Mouse (Mus musculus) cortical plate, adult 2 months (tissue): ENCODE results near the gene Cct8. TPM values are rescaled to one million over a fixed set of nuclear protein-coding genes. Genes with fewer than 3 reads are reported as not detected.
"Not testable (repeated sequence)": the region's sequence is repeated elsewhere in the genome, so short reads cannot be mapped to it uniquely, and the experiment has no call there.

Source experiments
- H3K27ac ChIP-seq: fragments of 200-500 bp; 2 replicates; pipeline ENCODE4 v1.5.1; 2012; ENCODE audit warnings: low read length, control low read depth, inconsistent platforms; ENCODE audit not compliant: insufficient read depth
- H3K4me1 ChIP-seq: fragments of 200-500 bp; 2 replicates; pipeline ENCODE4 v1.6.1; 2011; ENCODE audit warnings: low read length; ENCODE audit not compliant: control insufficient read depth, insufficient read depth
- H3K4me3 ChIP-seq: fragments of 200-500 bp; 2 replicates; pipeline ENCODE4 v1.5.1; 2011; ENCODE audit warnings: mild to moderate bottlenecking, low read length, control low read depth; ENCODE audit not compliant: insufficient read depth
- CTCF ChIP-seq: fragments of 200-500 bp; IDR thresholded peaks from 2 replicates; pipeline ENCODE4 v1.5.1; 2011; ENCODE audit warnings: mild to moderate bottlenecking, control low read depth, low read length; ENCODE audit not compliant: insufficient read depth; ENCODE audit errors: extremely low read depth
- POLR2A ChIP-seq: fragments of 200-500 bp; IDR thresholded peaks from 2 replicates; pipeline ENCODE4 v1.6.1; 2011; ENCODE audit warnings: mild to moderate bottlenecking, low read length, control low read depth; ENCODE audit not compliant: insufficient read depth; ENCODE audit errors: extremely low read depth
- polyA plus RNA-seq: library from polyadenylated mRNA; depleted of rRNA; stranded (reverse); fragments of >200 nt; gene quantifications from 2 replicates; pipeline ENCODE4 v1.2.3, GENCODE M21; 2012

Cct8 gene
- polyA plus RNA-seq, 1 experiment: 117 TPM

DNA sequence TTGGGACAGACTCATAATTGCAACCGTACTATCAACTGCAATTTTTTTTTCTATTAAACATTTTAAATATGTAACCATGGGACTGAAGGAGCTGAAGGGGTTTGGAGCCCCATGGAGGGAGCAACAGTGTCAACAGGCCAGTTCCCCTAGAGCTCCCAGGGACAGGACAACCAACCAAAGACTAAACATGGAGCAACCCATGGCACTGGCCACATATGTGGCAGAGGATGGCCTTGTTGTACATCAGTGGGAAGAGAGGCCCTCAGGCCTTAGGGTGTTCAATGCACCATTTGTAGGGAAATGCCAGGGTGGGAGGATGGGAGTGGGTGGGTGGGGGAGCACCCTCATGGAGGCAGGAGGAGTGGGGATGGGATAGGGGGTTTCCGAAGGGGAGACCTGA is 1.1 kb upstream of the Cct8 start:
- Histone ChIP-seq H3K4me3 (no peak overlapping the region), H3K27ac (no peak overlapping the region), H3K4me1 (no peaks in the 10 kb centered on the region)
- TF ChIP-seq POLR2A (no peak), CTCF (no peak)

DNA sequence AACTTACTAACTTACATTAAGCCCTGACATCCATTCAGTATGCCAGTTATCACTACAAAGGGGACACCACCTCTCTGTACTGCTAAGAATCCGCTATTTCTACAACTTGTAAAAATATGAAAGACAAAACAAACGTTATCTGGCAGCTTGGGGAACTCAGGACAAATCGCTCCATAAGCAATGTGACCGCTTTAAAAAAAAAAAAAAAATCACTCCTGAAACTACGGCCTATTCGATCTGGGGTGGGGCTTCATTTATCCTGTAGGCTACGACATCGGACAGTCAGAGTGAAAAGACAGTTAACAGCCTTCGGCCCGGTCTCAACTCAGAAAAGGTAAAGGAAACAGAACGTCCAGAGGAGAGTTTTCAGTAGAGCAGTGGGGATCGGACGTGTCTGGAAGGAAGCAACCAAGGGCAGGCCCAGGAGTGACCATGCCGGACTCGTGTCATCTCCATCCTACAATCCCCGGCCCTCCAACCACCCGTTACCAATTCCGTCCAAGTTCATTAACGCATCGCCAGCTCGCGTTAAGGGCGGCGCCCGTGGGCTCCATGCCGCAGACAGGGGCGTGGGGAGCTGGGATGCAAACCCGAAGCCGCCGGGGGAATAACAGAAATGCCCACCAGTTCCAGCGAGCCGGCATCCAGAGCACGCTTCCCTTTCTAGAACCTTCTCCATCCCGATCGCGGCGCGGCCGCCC is 568 bp downstream of the Cct8 start:
- Histone ChIP-seq H3K27ac (no peak overlapping the region), H3K4me3 (peak overlapping the region; percentile 71), H3K4me1 (no peaks in the 10 kb centered on the region)
- no peak for TF ChIP-seq CTCF
- TF ChIP-seq POLR2A: no peak

DNA sequence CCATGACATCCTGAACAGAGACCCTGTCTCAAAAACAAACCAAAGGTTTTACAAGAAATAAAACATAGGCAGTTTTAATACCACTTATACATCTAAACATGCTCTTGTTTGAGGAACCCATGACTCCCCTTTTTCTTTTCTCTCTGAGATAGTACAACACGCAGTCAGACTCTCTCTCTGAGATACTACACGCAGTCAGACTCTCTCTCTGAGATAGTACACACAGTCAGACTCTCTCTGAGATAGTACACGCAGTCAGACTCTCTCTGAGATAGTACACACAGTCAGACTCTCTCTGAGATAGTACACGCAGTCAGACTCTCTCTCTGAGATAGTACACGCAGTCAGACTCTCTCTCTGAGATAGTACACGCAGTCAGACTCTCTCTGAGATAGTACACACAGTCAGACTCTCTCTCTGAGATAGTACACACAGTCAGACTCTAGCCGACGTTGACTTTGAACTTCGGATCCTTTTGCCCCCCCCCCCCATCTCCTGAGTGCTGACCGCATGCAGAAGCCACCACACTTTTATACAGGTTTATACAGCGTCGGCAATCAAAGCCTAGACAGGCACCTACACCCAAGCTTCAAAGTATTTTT is 3.4 kb downstream of the Cct8 start:
- H3K4me3 ChIP-seq, H3K27ac ChIP-seq, H3K4me1 ChIP-seq: not testable (repeated sequence)

DNA sequence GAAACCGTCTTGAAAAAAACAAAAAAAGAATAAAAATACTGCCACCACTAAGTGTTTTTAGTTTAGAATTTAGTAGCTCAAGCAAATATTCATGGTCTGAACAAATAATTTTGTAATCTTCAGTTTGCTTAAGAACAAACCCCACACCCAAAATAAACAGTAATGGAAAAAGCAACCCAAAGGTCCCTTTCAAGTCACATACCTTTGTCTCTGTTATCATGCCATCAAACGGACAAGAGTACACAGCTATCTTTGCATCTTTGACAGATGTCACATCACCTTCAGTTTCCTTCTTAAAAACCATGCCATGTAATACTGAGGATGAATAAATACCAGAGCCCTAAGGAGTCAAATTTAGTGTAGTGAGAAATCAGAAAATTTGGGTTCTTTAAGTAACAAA is 7.1 kb downstream of the Cct8 start:
- no peak overlapping the region for H3K27ac ChIP-seq
- no peaks in the 10 kb centered on the region for H3K4me1 ChIP-seq
- TF ChIP-seq POLR2A: no peak
- TF ChIP-seq CTCF: no peak
- no peak overlapping the region for H3K4me3 ChIP-seq

DNA sequence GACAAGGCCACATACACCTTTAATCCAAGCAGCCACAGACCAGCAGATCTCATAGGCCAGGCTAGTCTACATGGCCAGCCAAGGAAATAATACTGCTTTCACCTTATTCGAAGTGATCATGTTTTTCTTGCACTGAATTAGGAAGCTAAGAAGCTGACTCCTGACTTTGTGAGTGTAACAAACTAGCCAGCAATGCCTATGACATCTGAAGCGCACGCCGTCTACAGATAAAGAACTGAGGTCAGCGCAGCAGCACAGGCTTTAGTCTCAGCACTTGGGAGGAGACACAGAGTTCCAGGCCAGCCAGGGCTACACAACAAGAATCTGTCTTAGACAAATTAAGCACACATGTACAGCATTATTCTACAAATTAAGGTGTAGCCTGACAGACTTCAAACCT is 8.9 kb downstream of the Cct8 start:
- Histone ChIP-seq H3K27ac (no peak overlapping the region), H3K4me3 (no peak overlapping the region), H3K4me1 (no peaks in the 10 kb centered on the region)
- TF ChIP-seq CTCF: no peak
- no peak for TF ChIP-seq POLR2A

DNA sequence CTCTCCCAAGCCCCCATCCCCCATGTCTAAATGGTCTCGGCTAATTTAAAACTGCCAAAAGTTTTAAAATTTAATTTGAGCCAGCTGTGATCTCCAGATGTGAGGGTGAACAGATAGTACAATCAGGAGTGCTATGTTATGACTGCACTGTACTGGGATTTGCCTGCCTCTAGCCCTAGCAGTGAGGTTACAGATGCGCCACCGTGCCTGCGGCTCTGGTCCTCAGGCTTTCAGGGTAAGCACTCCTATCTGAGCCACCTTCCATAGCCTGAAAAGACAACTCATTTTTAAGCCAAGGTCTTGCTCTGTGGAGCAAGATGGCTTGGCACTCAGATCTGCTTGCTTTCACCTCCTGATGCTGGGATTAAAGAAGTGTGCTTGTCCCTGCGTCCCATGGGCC is 11.3 kb downstream of the Cct8 start:
- Histone ChIP-seq H3K27ac (no peak overlapping the region), H3K4me3 (no peak overlapping the region), H3K4me1 (no peaks in the 10 kb centered on the region)
- TF ChIP-seq POLR2A (no peak), CTCF (no peak)

DNA sequence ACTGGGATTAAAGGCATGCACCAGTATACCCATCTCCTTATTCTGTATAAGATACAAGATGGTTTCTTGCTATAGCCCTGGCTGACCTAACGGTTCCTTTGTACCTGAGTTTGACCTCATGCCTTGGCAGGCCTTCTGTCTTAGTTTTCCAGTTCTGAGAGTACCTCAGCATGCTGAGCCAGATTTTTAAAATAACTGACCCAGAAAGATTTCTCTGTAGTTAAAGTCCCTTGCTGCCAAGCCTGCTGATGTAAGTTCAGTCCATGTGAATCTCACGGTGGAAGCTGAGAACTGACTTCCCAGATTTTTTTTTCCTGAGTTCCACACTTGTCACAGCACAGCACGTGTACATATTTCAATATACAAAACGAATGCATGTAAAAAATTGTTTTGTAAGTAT is 25.1 kb downstream of the Cct8 start:
- H3K4me3 ChIP-seq: no peak overlapping the region
- no peaks in the 10 kb centered on the region for H3K4me1 ChIP-seq
- H3K27ac ChIP-seq: no peak overlapping the region
- TF ChIP-seq CTCF (no peak), POLR2A (no peak)

DNA sequence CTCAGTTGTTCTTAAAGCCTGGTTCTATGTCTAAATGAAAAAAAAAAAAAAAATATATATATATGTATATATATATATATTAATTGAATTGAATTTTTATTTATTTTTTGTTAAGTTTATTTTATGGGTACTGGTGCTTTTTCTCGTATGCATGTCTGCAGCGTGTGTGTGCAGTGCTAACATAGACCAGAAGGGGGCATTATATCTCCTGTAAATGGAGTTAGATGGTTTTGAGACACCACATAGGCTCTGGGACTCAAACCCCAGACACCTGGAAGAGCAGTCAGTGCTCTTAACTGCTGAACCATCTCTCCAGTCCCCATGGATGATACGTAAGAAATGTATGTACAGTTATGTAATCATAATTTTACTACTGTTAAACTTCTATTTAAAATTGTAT is 36.9 kb downstream of the Cct8 start:
- TF ChIP-seq CTCF (no peak), POLR2A (no peak)

DNA sequence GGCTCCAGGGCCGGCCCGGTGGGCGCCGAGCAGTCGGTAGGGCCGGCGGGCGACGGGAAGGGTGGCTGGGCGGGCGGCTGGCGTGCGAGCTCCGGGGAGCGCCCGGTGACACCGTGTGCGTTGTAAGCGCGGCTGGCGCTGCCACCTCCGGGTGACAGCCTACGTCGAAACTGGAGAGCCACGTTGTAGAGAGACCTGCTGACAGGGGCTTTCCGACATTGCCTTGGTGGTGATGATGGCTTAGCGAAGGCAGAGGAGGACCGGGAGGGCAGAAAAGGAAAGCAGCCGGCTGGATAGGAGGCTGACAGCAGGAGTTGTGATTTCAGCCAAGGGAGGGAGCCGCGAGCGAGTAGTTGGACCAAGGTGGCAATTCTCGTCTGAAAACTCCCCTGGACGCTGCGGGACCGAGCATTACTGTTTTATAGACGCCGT is 40.5 kb downstream of the Cct8 start:
- Histone ChIP-seq H3K27ac (peak overlapping the region; percentile 58), H3K4me3 (peak overlapping the region; percentile 76), H3K4me1 (peaks cover 6% of the 10 kb centered on the region)
- TF ChIP-seq POLR2A (0 out of 2 replicates have a peak, but pooled peaks have one; percentile 29), CTCF (no peak)

More for the DNA sequence above, 36.9 kb downstream of the Cct8 start:
- Histone ChIP-seq H3K27ac (no peak overlapping the region), H3K4me1 (peaks cover 6% of the 10 kb centered on the region), H3K4me3 (no peak overlapping the region)

DNA sequence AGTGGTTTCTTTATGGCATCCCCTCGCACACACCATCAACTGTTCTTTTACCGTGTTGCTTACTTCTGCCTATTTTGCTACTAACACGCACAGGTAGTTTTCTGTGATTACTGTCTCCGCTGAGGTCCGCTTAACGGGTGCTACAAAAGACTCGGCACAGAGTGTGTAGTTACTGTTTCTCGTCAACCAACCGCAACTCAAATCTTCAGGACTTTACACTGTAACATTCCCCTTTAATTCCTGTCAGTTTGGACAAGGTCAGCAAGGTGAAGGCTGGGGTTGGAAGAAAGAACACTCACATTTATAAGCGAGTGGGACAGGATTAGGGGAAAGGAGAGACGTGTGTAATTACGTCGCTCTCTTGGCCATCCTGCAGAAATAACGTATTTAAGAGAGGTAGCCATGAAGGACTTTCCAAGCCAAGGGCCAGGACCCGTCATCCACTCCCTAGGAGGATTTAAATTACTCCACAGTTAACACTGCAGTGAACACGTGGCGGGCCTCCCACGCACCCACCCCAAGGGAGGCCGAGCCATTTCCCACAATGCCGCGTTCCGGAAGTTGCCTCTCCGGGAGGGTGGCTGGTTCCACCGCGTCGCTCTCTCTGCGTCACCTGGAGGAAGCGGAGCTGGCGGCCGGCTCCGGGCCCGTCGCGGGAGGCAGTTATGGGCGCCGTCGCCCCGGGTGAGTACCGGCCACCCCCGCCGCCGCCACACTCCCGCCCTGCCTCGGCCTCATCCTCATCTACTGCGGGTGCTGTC is 41.1 kb downstream of the Cct8 start, which contains the start of gene Usp16:
Gene Usp16 (plus strand): TSS at position 285 of the 761 bp plus-strand sequence.
- peaks cover 6% of the 10 kb centered on the region for H3K4me1 ChIP-seq
- H3K4me3 ChIP-seq: peak within 1 kb of the TSS; percentile 76
- no peak; the same call in 1 of the 2 replicates for TF ChIP-seq POLR2A
- TF ChIP-seq CTCF: no peak

More for the DNA sequence above, 41.1 kb downstream of the Cct8 start, which contains the start of gene Usp16:
- H3K27ac ChIP-seq: peak within 1 kb of the TSS; percentile 58
